Mouse (Mus musculus) thymus, adult 2 months (tissue): Measurements from ENCODE around the gene Hist1h2br. TPM values are rescaled to one million over a fixed set of nuclear protein-coding genes. Genes with fewer than 3 reads are reported as not detected.
"Not testable (repeated sequence)": the region's sequence is repeated elsewhere in the genome, so short reads cannot be mapped to it uniquely, and the experiment has no call there.

Experiments used
- DNase-seq: peaks from one replicate; pipeline ENCODE4 v3.0.0; 2021
- H3K27ac ChIP-seq: fragments of 200-500 bp; 2 replicates; pipeline ENCODE4 v1.5.1; 2012; ENCODE audit warnings: low read length, control low read depth; ENCODE audit not compliant: control insufficient read depth, insufficient read depth
- H3K27me3 ChIP-seq: fragments of 200-500 bp; 2 replicates; pipeline ENCODE4 v1.6.1; 2012; ENCODE audit warnings: mild to moderate bottlenecking, low read length, moderate library complexity, mixed read lengths; ENCODE audit not compliant: control insufficient read depth, insufficient read depth
- H3K36me3 ChIP-seq: fragments of 200-500 bp; 2 replicates; pipeline ENCODE4 v1.6.1; 2012; ENCODE audit warnings: mild to moderate bottlenecking, low read length, moderate library complexity; ENCODE audit not compliant: control insufficient read depth, insufficient read depth
- H3K4me1 ChIP-seq: fragments of 200-500 bp; replicated peaks from 2 replicates; pipeline ENCODE4 v1.6.1; 2012; ENCODE audit warnings: low read length; ENCODE audit not compliant: control insufficient read depth, insufficient read depth
- H3K4me3 ChIP-seq: fragments of 200-500 bp; 2 replicates; pipeline ENCODE4 v1.5.1; 2012; ENCODE audit warnings: mild to moderate bottlenecking, low read length, control low read depth, moderate library complexity; ENCODE audit not compliant: control insufficient read depth, insufficient read depth
- CTCF ChIP-seq: fragments of 200-500 bp; IDR thresholded peaks from 2 replicates; pipeline ENCODE4 v1.5.1; 2012; ENCODE audit warnings: mild to moderate bottlenecking, control low read depth, low read length, moderate library complexity, borderline replicate concordance; ENCODE audit not compliant: control insufficient read depth, poor library complexity, insufficient read depth; ENCODE audit errors: extremely low read depth
- POLR2A ChIP-seq: fragments of 200-500 bp; IDR thresholded peaks from 2 replicates; pipeline ENCODE4 v1.6.1; 2012; ENCODE audit warnings: mild to moderate bottlenecking, low read length, control low read depth, moderate library complexity; ENCODE audit not compliant: control insufficient read depth, poor library complexity, insufficient read depth; ENCODE audit errors: extremely low read depth
- WGBS: fragments of 180-500 bp; shearing (Covaris S2); methylation state at CpG from one replicate; pipeline ENCODE4 v1.1.7; 2018; 5-methylcytosine and 5-hydroxymethylcytosine counted together
- polyA plus RNA-seq: library from polyadenylated mRNA; depleted of rRNA; stranded (reverse); fragments of >200 nt; gene quantifications from 2 replicates; pipeline ENCODE4 v1.2.3, GENCODE M21; 2012

Gene Hist1h2br
- polyA plus RNA-seq, 1 experiment: 156 TPM

- Histone ChIP-seq H3K4me3 (no peak overlapping the region), H3K4me1 (no peaks in the 10 kb centered on the region), H3K27me3 (no peaks in the 10 kb centered on the region), H3K27ac (no peak overlapping the region), H3K36me3 (no peaks in the 10 kb centered on the region)
- 73% methylated on average over 18 of the region's 18 CpGs for WGBS
- TF ChIP-seq POLR2A (no peak), CTCF (no peak)
- DNase-seq: no peak
Observed at GRCm38 (mm10) chr13:21790601-21791283, 42.8 kb upstream of the Hist1h2br start.

GRCm38 (mm10) chr13:21795584-21795983 lies 38.0 kb upstream of the Hist1h2br start:
- no peaks in the 10 kb centered on the region for H3K4me1 ChIP-seq
- WGBS: 95% methylated on average over 7 of the region's 7 CpGs
- H3K27me3 ChIP-seq: no peaks in the 10 kb centered on the region
- H3K27ac ChIP-seq: no peak overlapping the region
- TF ChIP-seq CTCF (no peak), POLR2A (no peak)
- no peak for DNase-seq
- H3K36me3 ChIP-seq: no peaks in the 10 kb centered on the region
- no peak overlapping the region for H3K4me3 ChIP-seq

GRCm38 (mm10) chr13:21797163-21797562 lies 36.4 kb upstream of the Hist1h2br start:
- H3K4me1 ChIP-seq, H3K27ac ChIP-seq, DNase-seq, H3K4me3 ChIP-seq, H3K27me3 ChIP-seq, H3K36me3 ChIP-seq: not testable (repeated sequence)

- not testable (repeated sequence) for H3K36me3 ChIP-seq, H3K4me1 ChIP-seq, H3K27me3 ChIP-seq, H3K27ac ChIP-seq, DNase-seq, H3K4me3 ChIP-seq
- no CpG with 5 or more reads among the region's 4 CpGs for WGBS
Observed at GRCm38 (mm10) chr13:21803058-21803457, 30.5 kb upstream of the Hist1h2br start.

DNA sequence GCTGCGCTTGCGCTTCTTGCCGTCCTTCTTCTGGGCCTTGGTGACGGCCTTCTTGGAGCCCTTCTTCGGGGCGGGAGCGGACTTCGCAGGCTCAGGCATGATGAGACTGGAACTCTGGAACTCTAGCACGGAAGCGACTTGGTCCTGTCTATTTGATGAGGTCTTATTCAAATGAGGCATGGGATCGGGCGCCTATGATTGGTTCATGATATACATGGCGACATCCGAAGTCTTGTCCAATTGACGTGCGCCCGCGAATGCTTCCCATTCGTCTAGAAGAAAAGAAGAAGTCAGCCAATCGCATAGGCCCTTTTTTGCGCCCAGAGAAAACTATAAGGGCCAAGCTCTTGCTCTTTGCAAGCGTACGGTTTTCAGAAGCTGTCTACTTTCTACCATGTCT lies 23.5 kb upstream of the Hist1h2br start, which contains the start of the genes Hist1h2bq and Hist1h2ao:
Hist1h2bq (minus strand) TSS at position 125 of the 400 bp plus-strand sequence.
Hist1h2ao (plus strand) TSS at position 393 of the 400 bp plus-strand sequence.
- H3K36me3 ChIP-seq, H3K27me3 ChIP-seq, H3K27ac ChIP-seq, DNase-seq, H3K4me1 ChIP-seq, H3K4me3 ChIP-seq: not testable (repeated sequence)
- no CpG with 5 or more reads among the region's 23 CpGs for WGBS

DNA sequence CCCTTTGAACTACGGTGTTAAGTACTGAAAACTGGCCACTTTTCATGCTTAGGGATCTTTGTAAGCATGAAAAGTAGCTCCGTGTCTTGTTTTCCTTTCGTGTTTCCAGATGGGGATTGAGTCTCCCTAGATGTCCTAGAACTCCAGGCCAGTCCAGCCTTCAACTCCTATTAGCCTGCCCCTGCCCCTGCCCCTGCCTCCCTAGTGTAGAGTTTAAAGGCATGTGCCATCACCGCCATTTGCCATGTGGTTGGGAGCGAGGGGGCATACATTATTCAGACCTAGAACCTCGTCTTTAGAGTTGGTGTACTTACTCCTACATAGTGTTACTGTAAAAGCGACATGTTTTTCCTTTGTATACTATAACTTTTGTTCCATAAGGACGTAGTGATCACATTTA lies 22.5 kb upstream of the Hist1h2br start:
- no CpG with 5 or more reads among the region's 8 CpGs for WGBS
- not testable (repeated sequence) for H3K27ac ChIP-seq, DNase-seq, H3K4me1 ChIP-seq, H3K27me3 ChIP-seq, H3K4me3 ChIP-seq, H3K36me3 ChIP-seq

GRCm38 (mm10) chr13:21811539-21811938 lies 22.0 kb upstream of the Hist1h2br start, which contains the start of gene Hist1h4m:
Gene Hist1h4m (plus strand): TSS chr13:21811746.
- H3K36me3 ChIP-seq, H3K4me1 ChIP-seq, H3K27me3 ChIP-seq: not testable (repeated sequence)
- Histone ChIP-seq H3K4me3 (peak within 1 kb of the TSS; percentile 31), H3K27ac (peak within 1 kb of the TSS; percentile 71)
- WGBS: no CpG with 5 or more reads among the region's 24 CpGs
- DNase-seq: peak; percentile 62

- H3K4me1 ChIP-seq, DNase-seq, H3K27me3 ChIP-seq, H3K36me3 ChIP-seq: not testable (repeated sequence)
- Histone ChIP-seq H3K27ac (peak overlapping the region; percentile 71), H3K4me3 (peak overlapping the region; percentile 31)
- 0% methylated on average over 14 of the region's 14 CpGs for WGBS
Observed at GRCm38 (mm10) chr13:21812092-21812491, 21.5 kb upstream of the Hist1h2br start.

GRCm38 (mm10) chr13:21820082-21820890 lies 13.3 kb upstream of the Hist1h2br start:
- not testable (repeated sequence) for H3K36me3 ChIP-seq, H3K4me3 ChIP-seq, H3K4me1 ChIP-seq, H3K27ac ChIP-seq, H3K27me3 ChIP-seq, DNase-seq
- WGBS: 78% methylated on average over 7 of the region's 16 CpGs
